Mouse (Mus musculus) neural tube, embryonic 14.5 days (tissue): ENCODE data around the gene Ilf3. TPM values are rescaled to one million over a fixed set of nuclear protein-coding genes. Genes with fewer than 3 reads are reported as not detected.

Experiments used
- ATAC-seq: fragments of 200-750 bp; cut with Nextera tagmentation; 2 replicates; pipeline ENCODE4 v1.8.0; 2017; ENCODE audit warnings: low read depth, mild to moderate bottlenecking, moderate TSS enrichment, moderate library complexity
- H3K27ac ChIP-seq: fragments of 300-500 bp; sonication (generic); 2 replicates; pipeline ENCODE4 v1.5.1; 2014; ENCODE audit warnings: low read depth, mild to moderate bottlenecking, control low read depth, low read length, moderate library complexity, mixed read lengths
- H3K27me3 ChIP-seq: fragments of 300-500 bp; sonication (generic); 2 replicates; pipeline ENCODE4 v1.6.1; 2014; ENCODE audit warnings: low read length; ENCODE audit not compliant: control insufficient read depth, insufficient read depth
- H3K36me3 ChIP-seq: fragments of 300-500 bp; sonication (generic); 2 replicates; pipeline ENCODE4 v1.6.1; 2014; ENCODE audit warnings: low read length, mixed read lengths; ENCODE audit not compliant: control insufficient read depth, insufficient read depth
- H3K4me1 ChIP-seq: fragments of 300-500 bp; sonication (generic); 2 replicates; pipeline ENCODE4 v1.6.1; 2014; ENCODE audit warnings: low read length; ENCODE audit not compliant: control insufficient read depth, insufficient read depth
- H3K4me2 ChIP-seq: fragments of 300-500 bp; sonication (generic); 2 replicates; pipeline ENCODE4 v1.6.1; 2014; ENCODE audit warnings: mild to moderate bottlenecking, low read depth, low read length, control low read depth
- H3K4me3 ChIP-seq: fragments of 300-500 bp; sonication (generic); 2 replicates; pipeline ENCODE4 v1.5.1; 2014; ENCODE audit warnings: low read depth, low read length, control low read depth, mixed read lengths
- H3K9ac ChIP-seq: fragments of 300-500 bp; sonication (generic); replicated peaks from 2 replicates; pipeline ENCODE4 v1.6.1; 2014; ENCODE audit warnings: low read depth, mild to moderate bottlenecking, control low read depth, low read length, mixed read lengths
- H3K9me3 ChIP-seq: fragments of 300-500 bp; sonication (generic); 2 replicates; pipeline ENCODE4 v1.6.1; 2016; ENCODE audit warnings: low read length; ENCODE audit not compliant: control insufficient read depth
- WGBS: fragments of 180-500 bp; shearing (Covaris S2); extraction: QIAGEN DNeasy Blood & Tissue Kit; methylation state at CpG from one replicate; pipeline ENCODE4 v1.1.7; 2014; 5-methylcytosine and 5-hydroxymethylcytosine counted together
- polyA plus RNA-seq: library from polyadenylated mRNA; unstranded; fragments of >200 nt; fragmentation: Nextera tagmentation; extraction: Ambion mirVana; gene quantifications from 2 replicates; pipeline ENCODE4 v1.2.1, GENCODE M21; 2014

Gene Ilf3
- polyA plus RNA-seq, 1 experiment from 2014 or later: 210 TPM

- Histone ChIP-seq H3K9ac (no peak overlapping the region), H3K9me3 (no peaks in the 10 kb centered on the region), H3K4me2 (no peak overlapping the region), H3K36me3 (peaks cover 77% of the 10 kb centered on the region), H3K4me3 (no peak overlapping the region), H3K27ac (no peak overlapping the region), H3K4me1 (no peaks in the 10 kb centered on the region), H3K27me3 (no peaks in the 10 kb centered on the region)
- 97% methylated on average over 5 of the region's 5 CpGs for WGBS
- ATAC-seq: no peak
Observed at GRCm38 (mm10) chr9:21403745-21404144, 36.1 kb downstream of the Ilf3 start.

DNA sequence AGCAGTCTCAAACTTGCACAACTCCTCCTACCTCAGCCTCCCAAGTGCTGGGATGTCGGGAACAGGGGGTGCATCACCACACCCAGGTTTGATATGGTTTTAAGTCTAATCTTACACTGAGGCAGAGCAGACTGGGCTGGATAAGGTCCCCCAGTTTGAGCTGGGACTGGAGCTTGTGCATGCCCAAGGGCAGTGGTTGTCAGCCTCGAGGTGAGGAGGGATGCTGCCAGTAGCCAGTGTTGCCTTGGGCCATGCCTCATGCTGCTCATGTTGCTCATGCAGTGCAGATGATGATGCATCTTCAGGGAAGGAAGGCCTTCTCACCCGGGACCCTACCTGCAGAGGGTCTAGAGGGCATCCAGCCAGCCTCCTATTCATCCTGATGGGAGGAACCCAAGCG is 37.9 kb downstream of the Ilf3 start:
- no peak for ATAC-seq
- Histone ChIP-seq H3K4me1 (no peaks in the 10 kb centered on the region), H3K36me3 (peaks cover 59% of the 10 kb centered on the region)

GRCm38 (mm10) chr9:21407951-21408350 is 40.3 kb downstream of the Ilf3 start:
- Histone ChIP-seq H3K27me3 (no peaks in the 10 kb centered on the region), H3K36me3 (peaks cover 39% of the 10 kb centered on the region), H3K4me1 (peaks cover 4% of the 10 kb centered on the region; the same call in 1 of the 2 replicates), H3K27ac (no peak overlapping the region), H3K9me3 (no peaks in the 10 kb centered on the region), H3K4me2 (no peak overlapping the region), H3K9ac (no peak overlapping the region), H3K4me3 (no peak overlapping the region)
- 8% methylated on average over 4 of the region's 4 CpGs for WGBS
- ATAC-seq: no peak

More for the DNA sequence above, 37.9 kb downstream of the Ilf3 start:
- H3K9ac ChIP-seq: no peak overlapping the region
- no peak overlapping the region for H3K27ac ChIP-seq
- H3K9me3 ChIP-seq: no peaks in the 10 kb centered on the region
- no peaks in the 10 kb centered on the region for H3K27me3 ChIP-seq
- no peak overlapping the region for H3K4me2 ChIP-seq
- WGBS: 69% methylated on average over 4 of the region's 4 CpGs
- H3K4me3 ChIP-seq: no peak overlapping the region

- Histone ChIP-seq H3K36me3 (peaks cover 33% of the 10 kb centered on the region), H3K27me3 (no peaks in the 10 kb centered on the region), H3K4me1 (peaks cover 4% of the 10 kb centered on the region; the same call in 1 of the 2 replicates), H3K9ac (no peak overlapping the region), H3K9me3 (no peaks in the 10 kb centered on the region), H3K4me3 (no peak overlapping the region), H3K27ac (no peak overlapping the region), H3K4me2 (no peak overlapping the region)
- WGBS: 78% methylated on average over 7 of the region's 7 CpGs
- ATAC-seq: no peak
Observed at GRCm38 (mm10) chr9:21408624-21409023, 41.0 kb downstream of the Ilf3 start.

DNA sequence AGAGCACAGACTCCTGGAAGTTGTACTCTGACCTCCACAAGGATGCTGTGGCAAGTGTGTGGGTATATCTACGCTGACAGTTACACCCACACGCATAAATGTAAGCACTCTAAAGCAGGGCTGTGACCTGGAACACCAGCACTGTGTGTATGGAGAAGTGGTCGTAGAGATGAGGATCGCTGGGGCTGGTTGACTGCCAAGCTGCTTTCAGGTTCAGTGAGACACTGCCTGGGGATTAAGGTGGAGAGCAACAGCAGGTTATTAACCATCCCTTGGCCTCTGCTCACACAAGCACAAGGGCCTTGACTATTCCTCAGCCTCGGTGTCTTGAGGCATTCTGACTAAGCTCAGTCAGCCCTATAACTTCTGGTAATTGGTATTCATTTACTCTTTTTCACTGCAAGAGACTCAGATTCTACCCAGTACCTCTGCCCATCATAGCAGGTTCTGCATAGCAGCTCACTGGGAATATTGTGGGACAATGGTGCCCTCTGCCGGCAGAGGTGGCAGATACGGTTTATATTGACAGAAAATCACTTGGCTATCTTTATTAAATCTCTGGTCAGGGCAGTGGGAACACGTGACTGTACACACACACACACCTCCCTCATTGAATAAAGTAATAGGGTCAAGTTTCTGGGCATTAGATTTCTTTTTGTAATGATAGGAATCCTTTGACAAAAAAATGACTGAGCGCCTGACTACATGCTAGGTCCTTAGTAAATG is 42.1 kb downstream of the Ilf3 start:
- Histone ChIP-seq H3K27ac (no peak overlapping the region), H3K9ac (no peak overlapping the region), H3K4me2 (no peak overlapping the region), H3K27me3 (no peaks in the 10 kb centered on the region), H3K4me3 (no peak overlapping the region), H3K9me3 (no peaks in the 10 kb centered on the region), H3K4me1 (peaks cover 4% of the 10 kb centered on the region; the same call in 1 of the 2 replicates), H3K36me3 (peaks cover 22% of the 10 kb centered on the region)
- WGBS: 36% methylated on average over 9 of the region's 9 CpGs
- no peak for ATAC-seq

DNA sequence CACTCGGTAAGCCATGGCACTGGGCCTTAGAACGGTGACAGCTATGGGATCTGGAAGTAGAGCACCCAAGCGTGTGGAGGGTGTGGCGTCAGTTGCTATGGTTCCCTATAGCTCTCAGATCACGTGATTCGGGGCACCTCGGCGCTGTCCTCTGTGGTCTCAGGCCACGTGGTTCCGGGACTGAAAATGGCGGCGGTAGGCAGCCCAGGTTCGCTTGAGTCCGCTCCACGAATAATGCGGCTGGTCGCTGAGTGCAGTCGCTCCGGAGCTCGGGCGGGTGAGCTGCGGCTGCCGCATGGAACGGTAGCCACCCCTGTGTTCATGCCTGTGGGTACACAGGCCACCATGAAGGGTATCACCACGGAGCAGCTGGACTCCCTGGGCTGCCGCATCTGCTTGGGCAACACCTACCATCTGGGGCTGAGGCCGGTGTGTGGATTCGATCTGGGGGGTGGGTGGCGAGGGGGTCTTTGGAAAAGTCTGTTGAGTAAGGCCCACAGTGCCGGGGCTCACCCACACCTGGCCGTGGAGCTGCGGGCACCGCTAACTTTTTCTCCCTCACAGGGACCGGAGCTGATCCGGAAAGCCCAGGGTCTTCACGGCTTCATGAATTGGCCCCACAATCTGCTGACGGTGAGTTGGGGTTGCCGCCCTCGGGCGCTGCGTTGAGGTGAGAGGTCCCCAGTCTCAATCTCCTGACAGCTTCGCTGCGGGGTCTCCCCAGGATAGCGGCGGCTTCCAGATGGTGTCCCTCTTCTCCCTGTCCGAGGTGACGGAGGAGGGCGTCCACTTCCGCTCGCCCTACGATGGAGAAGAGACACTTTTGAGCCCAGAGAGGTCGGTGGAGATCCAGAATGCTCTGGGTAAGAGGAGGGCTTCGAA is 44.2 kb downstream of the Ilf3 start, which contains the start of gene Qtrt1:
Qtrt1 (plus strand) TSS at position 169 of the 882 bp plus-strand sequence.
- no peaks in the 10 kb centered on the region for H3K9me3 ChIP-seq
- peak; percentile 97 for ATAC-seq

GRCm38 (mm10) chr9:21417866-21418265 is 50.2 kb downstream of the Ilf3 start:
- peaks cover 20% of the 10 kb centered on the region for H3K36me3 ChIP-seq
- 87% methylated on average over 2 of the region's 2 CpGs for WGBS
- no peaks in the 10 kb centered on the region for H3K9me3 ChIP-seq
- H3K4me3 ChIP-seq: no peak overlapping the region
- H3K4me2 ChIP-seq: no peak overlapping the region
- H3K9ac ChIP-seq: no peak overlapping the region
- H3K4me1 ChIP-seq: no peaks in the 10 kb centered on the region
- ATAC-seq: no peak
- no peak overlapping the region for H3K27ac ChIP-seq
- H3K27me3 ChIP-seq: no peaks in the 10 kb centered on the region

More for the DNA sequence above, 44.2 kb downstream of the Ilf3 start, which contains the start of gene Qtrt1:
- Histone ChIP-seq H3K27ac (peak within 1 kb of the TSS; percentile 63), H3K4me2 (peak within 1 kb of the TSS; percentile 89), H3K9ac (peak within 1 kb of the TSS; percentile 71), H3K4me1 (peaks cover 4% of the 10 kb centered on the region; the same call in 1 of the 2 replicates), H3K36me3 (peaks cover 2% of the 10 kb centered on the region; the same call in 1 of the 2 replicates), H3K4me3 (peak within 1 kb of the TSS; percentile 63), H3K27me3 (no peaks in the 10 kb centered on the region)
- WGBS: 2% methylated on average over 53 of the region's 53 CpGs

DNA sequence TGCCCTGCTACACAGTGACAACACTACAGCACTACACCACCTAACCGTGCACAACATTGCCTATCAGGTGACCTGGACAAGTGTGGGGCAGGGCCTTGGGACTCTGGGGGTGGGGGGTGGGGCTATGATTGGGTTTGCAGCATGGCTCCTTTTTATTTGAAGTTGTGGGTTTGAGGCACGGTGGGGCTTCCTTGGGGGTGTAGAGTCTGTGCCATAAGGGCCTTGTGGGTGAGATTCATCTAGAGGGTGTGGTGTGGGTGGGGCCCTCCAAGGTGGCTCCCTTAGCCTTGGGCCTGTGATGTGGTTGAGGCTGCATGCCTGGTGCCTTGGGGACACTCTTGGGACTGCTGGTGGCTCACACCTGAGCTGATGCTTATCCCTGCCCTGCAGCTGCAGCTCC is 52.0 kb downstream of the Ilf3 start:
- no peak overlapping the region for H3K27ac ChIP-seq
- H3K27me3 ChIP-seq: no peaks in the 10 kb centered on the region
- H3K4me3 ChIP-seq: no peak overlapping the region
- peaks cover 20% of the 10 kb centered on the region for H3K36me3 ChIP-seq
- H3K9me3 ChIP-seq: no peaks in the 10 kb centered on the region
- no peak overlapping the region for H3K9ac ChIP-seq
- H3K4me1 ChIP-seq: no peaks in the 10 kb centered on the region
- WGBS: 97% methylated on average over 2 of the region's 2 CpGs
- no peak overlapping the region for H3K4me2 ChIP-seq
- ATAC-seq: no peak
